Mouse (Mus musculus) ZHBTc4 (cell line): ENCODE measurements around the gene Ikzf4.

Source experiments
- DNase-seq: peaks from one replicate; pipeline ENCODE4 v3.0.0-alpha.2; 2011; ENCODE audit warnings: low read depth, low spot score

Gene Ikzf4

GRCm38 (mm10) chr10:128645111-128646011 lies at the start of gene Ikzf4:
Ikzf4 (minus strand) TSS chr10:128645991.
- peak; percentile 75 for DNase-seq

DNA sequence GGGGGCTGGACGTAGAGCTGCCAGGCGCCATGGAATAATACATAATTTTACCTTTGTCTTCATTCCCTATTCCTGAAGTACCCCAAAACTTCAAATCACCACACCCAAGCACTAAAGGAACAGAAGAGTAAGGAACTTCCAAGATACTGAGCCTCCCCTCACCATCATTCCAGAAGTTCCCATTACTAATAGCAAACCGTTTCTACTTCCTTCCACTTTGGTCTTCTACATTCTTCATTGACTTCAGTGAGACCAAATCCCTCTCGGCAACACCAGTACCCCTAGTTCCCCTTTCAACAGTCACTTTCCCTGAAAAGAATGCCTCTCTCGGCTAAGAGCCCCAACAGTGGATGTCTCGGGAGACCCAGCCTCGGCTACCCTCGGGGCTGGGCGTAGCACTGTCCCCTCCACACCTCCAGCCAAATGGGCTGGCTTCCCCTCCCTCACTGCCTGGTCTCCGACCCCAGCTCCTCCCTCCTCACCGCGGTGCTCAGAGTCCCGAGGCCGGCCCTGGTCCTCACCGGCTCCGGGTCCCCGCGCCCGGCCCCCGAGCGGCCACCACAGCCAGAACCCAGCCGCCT lies 49.7 kb upstream of the Ikzf4 start:
- DNase-seq: no peak

- DNase-seq: peak; percentile 41
Observed at GRCm38 (mm10) chr10:128674469-128675008, 28.7 kb upstream of the Ikzf4 start.

GRCm38 (mm10) chr10:128673763-128674468 lies 28.1 kb upstream of the Ikzf4 start, which contains the start of gene Suox:
Suox (minus strand) TSS chr10:128674073.
- DNase-seq: peak; percentile 93

DNA sequence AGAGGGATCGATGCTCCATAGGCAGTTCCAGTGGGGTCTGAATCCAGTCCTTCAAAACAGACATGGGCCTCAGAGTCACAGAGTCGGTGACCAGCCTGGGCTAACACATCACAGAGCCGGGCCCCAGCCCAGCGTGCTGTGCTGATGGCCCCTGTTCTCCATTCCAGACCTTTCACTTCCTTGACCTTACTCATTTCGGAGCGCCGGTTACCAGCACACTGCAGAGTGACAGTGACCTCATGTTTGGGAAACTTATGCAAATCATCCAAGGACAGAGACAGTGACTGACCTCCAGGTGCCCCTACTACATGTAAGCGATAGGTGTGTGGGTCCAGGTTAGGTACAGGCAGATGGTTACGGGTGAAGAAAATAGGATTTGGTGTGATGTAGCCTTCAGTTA lies 25.4 kb upstream of the Ikzf4 start:
- DNase-seq: no peak

- peak; percentile 83 for DNase-seq
Observed at GRCm38 (mm10) chr10:128668790-128669672, 23.2 kb upstream of the Ikzf4 start.

DNA sequence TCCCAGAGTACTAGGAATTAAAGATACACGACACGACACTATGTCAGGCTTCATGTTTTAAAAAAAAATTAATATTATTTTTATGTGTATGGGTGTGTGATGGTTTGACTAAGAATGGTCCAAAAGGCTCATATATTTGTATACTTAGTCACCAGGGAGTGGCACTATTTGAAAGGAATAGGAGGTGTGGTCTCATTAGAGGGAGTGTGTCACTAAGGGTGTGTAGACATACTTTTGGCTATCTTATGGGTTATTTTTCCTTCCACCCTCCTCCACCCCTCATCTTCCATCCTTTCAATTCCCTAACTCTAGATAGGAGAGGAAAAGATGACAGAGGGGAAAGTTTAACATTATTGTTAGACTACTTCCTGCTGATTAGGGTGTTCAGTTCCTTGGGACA lies 20.0 kb upstream of the Ikzf4 start:
- no peak for DNase-seq

- no peak for DNase-seq
Observed at GRCm38 (mm10) chr10:128665307-128665706, 19.5 kb upstream of the Ikzf4 start.

- no peak for DNase-seq
Observed at GRCm38 (mm10) chr10:128664808-128665207, 19.0 kb upstream of the Ikzf4 start.

- DNase-seq: no peak
Observed at GRCm38 (mm10) chr10:128663441-128664220, 17.8 kb upstream of the Ikzf4 start.

DNA sequence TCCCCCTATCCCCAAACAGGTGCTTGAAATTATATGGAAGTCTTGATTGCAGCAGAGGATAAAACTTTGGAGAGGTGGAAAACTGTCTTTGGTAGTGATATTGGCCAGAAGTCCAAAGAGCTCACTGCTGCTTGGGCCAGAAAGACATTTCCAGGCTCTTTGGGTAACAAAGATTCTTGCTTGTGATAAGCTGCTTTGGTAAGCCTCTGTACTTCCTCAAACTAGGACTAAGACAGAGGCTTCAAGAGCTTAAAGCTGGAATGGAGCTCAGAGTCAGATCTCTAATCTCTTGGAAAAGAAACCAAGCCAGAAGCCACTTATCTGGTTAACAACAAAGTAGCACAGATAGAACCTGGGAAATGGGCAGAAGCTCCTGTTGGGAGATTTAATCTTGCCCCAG lies 16.7 kb upstream of the Ikzf4 start:
- no peak for DNase-seq

DNA sequence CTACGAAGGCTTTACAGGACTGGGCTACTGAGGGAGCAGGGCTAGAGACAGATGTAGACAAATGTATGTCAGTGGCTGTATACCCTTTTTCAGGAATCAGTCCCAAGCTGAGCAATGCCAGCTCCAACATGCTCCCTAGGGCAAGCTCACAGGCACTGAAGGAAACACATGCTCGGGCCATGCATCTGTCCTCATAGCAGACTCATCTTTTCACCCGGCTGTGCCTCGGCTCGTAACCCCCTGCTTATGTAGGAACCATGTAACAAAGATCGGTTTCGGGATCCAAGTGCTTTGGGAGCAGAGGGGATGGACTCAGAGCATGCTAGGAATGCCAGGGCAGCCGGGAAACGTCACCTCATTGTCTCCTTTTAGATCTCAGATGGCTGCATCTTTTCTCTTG lies 13.7 kb upstream of the Ikzf4 start:
- no peak for DNase-seq

DNA sequence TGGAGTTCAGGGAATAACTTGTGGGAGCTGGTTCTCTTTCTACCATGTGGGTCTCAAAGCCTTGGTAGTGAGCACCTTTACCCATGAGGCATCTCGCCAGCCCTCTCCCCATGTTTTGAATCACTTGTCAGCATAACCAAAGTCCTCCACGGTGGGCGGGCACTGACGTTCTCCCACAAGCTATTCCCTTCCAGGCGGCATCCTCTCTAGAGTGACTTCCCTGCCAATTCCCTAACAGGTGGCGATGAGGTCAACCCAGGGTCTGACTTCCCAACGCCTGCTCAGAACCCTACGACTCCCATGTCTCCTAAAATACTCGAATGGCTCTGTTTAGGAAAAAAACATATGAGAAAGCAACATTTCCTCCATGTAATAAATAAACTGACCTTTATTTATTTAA lies 12.1 kb upstream of the Ikzf4 start:
- DNase-seq: no peak

GRCm38 (mm10) chr10:128656731-128657130 lies 10.9 kb upstream of the Ikzf4 start:
- DNase-seq: no peak

DNA sequence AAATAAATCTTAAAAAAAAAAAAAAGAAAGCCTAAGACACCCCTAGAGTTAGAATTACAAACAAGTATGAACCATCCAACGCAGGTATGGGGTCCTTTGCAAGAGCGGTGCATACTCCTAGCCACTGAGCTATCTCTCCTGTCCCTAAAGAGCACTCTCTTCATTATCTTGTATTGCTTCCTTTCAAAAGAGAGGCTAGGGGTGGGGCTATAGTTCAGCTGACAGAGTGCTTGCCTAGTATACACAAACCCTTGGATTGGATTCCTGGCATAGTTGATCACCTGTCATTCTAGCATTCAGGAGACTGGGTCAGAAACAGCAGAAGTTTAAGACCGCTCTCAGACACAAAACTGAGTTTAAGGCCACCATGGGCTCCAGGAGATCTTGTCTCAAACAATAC lies 9.5 kb upstream of the Ikzf4 start:
- peak; percentile 40 for DNase-seq

- no peak for DNase-seq
Observed at GRCm38 (mm10) chr10:128653866-128654265, 8.1 kb upstream of the Ikzf4 start.

GRCm38 (mm10) chr10:128646139-128647089 lies 623 bp upstream of the Ikzf4 start:
- DNase-seq: no peak

DNA sequence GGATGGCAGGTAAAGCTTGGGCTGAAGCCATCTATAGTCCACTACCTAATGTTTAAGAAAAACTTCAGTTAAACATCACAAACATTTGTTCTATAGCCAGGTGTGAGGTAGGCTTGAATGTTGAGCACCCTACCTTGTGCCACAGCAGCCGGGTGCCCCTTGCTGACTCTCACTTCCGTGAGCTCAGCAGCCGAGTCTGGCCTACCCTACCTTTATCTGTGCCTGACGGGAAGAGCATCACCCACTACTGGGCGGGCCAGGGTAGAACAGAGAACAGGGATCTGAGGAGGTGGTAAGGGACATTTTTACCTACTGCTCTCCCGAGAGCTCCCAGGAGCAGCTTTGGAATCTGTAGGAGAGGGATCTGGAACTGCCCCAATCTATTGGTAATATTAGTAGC lies 3.0 kb downstream of the Ikzf4 start:
- DNase-seq: no peak

GRCm38 (mm10) chr10:128641871-128642270 lies 3.9 kb downstream of the Ikzf4 start:
- DNase-seq: peak; percentile 52
